Mouse (Mus musculus): ENCODE data around the gene Olfr1495. TPM values are rescaled to one million over a fixed set of nuclear protein-coding genes. Genes with fewer than 3 reads are reported as not detected.
"Not testable (repeated sequence)": the region's sequence is repeated elsewhere in the genome, so short reads cannot be mapped to it uniquely, and the experiment has no call there.

Olfr1495 gene
- total and polyA plus RNA-seq, 3 experiments = not detected

DNA sequence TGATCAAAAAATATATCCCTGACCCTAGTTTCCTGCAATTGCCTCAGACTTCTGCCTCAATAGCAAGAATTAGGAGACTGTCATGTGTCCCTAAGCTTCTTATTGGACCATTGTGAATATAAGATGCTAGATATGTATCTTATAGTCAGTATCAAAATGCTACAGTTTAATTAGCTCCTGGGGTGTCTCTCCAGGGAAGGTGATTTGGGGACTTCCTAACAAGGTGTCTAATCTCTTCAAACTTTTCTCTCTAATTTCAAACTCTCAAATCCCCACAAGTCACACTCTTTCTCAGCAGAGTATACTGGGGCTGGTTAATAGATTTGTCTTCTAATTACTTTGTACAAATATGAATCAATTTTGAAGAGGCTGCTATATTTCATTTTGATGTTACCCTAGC lies 33.7 kb downstream of the Olfr1495 start, which contains the start of gene Olfr1497:
Gene Olfr1497 (minus strand): TSS at position 101 of the 400 bp plus-strand sequence.
- Histone ChIP-seq H3K27me3 (ENCODE audit: insufficient read depth, low read length) (no peaks in the 10 kb centered on the region), H3K9me3 (replicated peaks) (no peaks in the 10 kb centered on the region), H3K4me1 (ENCODE audit: insufficient read depth, low read depth, low read length) (no peaks in the 10 kb centered on the region), H3K4me3 (ENCODE audit: low read depth, low read length) (no peak within 1 kb of the TSS), H3K36me3 (replicated peaks) (no peaks in the 10 kb centered on the region)
- DNase-seq (ENCODE audit: low spot score) (no peak), ATAC-seq (ENCODE audit: extremely low read depth, insufficient number of reproducible peaks, low FRiP score, poor library complexity, severe bottlenecking) (no peak)
- TF ChIP-seq GATA1 (IDR thresholded peaks at IDR 0.05; ENCODE audit: borderline replicate concordance, low read length) = no peak
- TF ChIP-seq POLR2AphosphoS5 (IDR thresholded peaks at IDR 0.05; ENCODE audit: insufficient replicate concordance, low read depth, low read length) = no peak
- no peak for TF ChIP-seq CTCF (IDR thresholded peaks at IDR 0.05; ENCODE audit: low read depth, low read length)
- TF ChIP-seq GATA2 (IDR thresholded peaks at IDR 0.05; ENCODE audit: borderline replicate concordance, low read depth, low read length) = no peak
- no peak for TF ChIP-seq TAL1 (conservative IDR thresholded peaks at IDR 0.05; ENCODE audit: low read depth, low read length)

DNA sequence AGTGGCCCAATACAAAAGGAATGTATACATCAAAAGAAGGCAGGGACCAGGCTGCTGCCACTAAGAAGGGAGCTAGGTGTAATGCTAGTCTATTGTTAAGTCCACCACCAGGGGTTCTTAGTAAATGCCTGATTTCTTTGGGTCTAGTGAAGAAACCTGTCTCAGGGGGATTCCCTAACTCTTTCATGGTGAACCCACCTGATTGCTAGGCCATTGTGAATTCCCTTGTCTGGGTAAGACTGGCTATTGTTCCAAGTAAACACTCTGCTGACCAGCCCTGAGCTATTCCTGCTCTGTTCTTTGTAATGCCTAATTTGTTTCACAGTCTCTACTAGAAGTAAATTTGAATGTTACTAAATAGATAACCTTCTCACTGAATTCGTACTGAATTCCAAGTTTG lies 41.1 kb downstream of the Olfr1495 start:
- not testable (repeated sequence) for H3K4me1 ChIP-seq (ENCODE audit: insufficient read depth, low read depth, low read length); H3K27me3 ChIP-seq (ENCODE audit: insufficient read depth, low read length); H3K4me3 ChIP-seq (ENCODE audit: low read depth, low read length); DNase-seq (ENCODE audit: low spot score); ATAC-seq (ENCODE audit: extremely low read depth, insufficient number of reproducible peaks, low FRiP score, poor library complexity, severe bottlenecking); H3K36me3 ChIP-seq (replicated peaks); H3K9me3 ChIP-seq (replicated peaks)

- Histone ChIP-seq H3K4me1 (ENCODE audit: insufficient read depth, low read depth, low read length) (no peaks in the 10 kb centered on the region), H3K36me3 (replicated peaks) (no peaks in the 10 kb centered on the region), H3K4me3 (ENCODE audit: low read depth, low read length) (no peak overlapping the region), H3K27me3 (ENCODE audit: insufficient read depth, low read length) (no peaks in the 10 kb centered on the region), H3K9me3 (replicated peaks) (no peaks in the 10 kb centered on the region)
- DNase-seq (ENCODE audit: low spot score) (no peak), ATAC-seq (ENCODE audit: extremely low read depth, insufficient number of reproducible peaks, low FRiP score, poor library complexity, severe bottlenecking) (no peak)
- TF ChIP-seq CTCF (IDR thresholded peaks at IDR 0.05; ENCODE audit: low read depth, low read length) (peak; percentile 47; the same call in 1 of the 2 replicates), TAL1 (conservative IDR thresholded peaks at IDR 0.05; ENCODE audit: low read depth, low read length) (no peak)
Observed at GRCm38 (mm10) chr19:13812823-13813222, 48.4 kb downstream of the Olfr1495 start.

DNA sequence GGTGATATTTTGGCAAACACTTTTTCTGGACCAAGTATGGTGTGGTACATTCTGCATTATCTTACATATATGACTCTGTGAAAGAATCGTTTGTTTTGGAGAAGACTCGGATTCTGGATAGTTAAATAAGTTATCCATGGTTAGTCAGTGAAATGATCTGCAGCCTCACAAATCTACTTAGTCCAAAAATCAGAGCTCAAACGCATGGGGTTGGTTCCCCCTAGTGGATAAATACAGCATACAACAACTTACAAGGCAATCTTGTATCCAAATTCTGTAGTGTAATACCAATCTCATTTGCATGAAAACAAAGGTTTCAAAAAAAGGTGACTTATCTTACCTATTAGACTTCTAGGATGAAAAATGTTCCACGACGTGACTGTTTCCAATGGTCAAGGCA lies 54.4 kb downstream of the Olfr1495 start:
- DNase-seq (ENCODE audit: low spot score) (no peak), ATAC-seq (ENCODE audit: extremely low read depth, insufficient number of reproducible peaks, low FRiP score, poor library complexity, severe bottlenecking) (no peak)
- H3K4me1 ChIP-seq (ENCODE audit: insufficient read depth, low read depth, low read length) = peaks cover 2% of the 10 kb centered on the region; the same call in 1 of the 2 replicates
- H3K4me3 ChIP-seq (ENCODE audit: low read depth, low read length) = no peak overlapping the region
- no peaks in the 10 kb centered on the region for H3K36me3 ChIP-seq (replicated peaks)
- no peaks in the 10 kb centered on the region for H3K9me3 ChIP-seq (replicated peaks)
- TF ChIP-seq CTCF (IDR thresholded peaks at IDR 0.05; ENCODE audit: low read depth, low read length) = no peak
- no peak for TF ChIP-seq POLR2AphosphoS5 (IDR thresholded peaks at IDR 0.05; ENCODE audit: insufficient replicate concordance, low read depth, low read length)
- no peak for TF ChIP-seq TAL1 (conservative IDR thresholded peaks at IDR 0.05; ENCODE audit: low read depth, low read length)
- TF ChIP-seq GATA2 (IDR thresholded peaks at IDR 0.05; ENCODE audit: borderline replicate concordance, low read depth, low read length) = no peak
- no peak for TF ChIP-seq GATA1 (IDR thresholded peaks at IDR 0.05; ENCODE audit: borderline replicate concordance, low read length)
- no peaks in the 10 kb centered on the region for H3K27me3 ChIP-seq (ENCODE audit: insufficient read depth, low read length)

- peaks cover 2% of the 10 kb centered on the region; the same call in 1 of the 2 replicates for H3K4me1 ChIP-seq (ENCODE audit: insufficient read depth, low read depth, low read length)
- ATAC-seq (ENCODE audit: extremely low read depth, insufficient number of reproducible peaks, low FRiP score, poor library complexity, severe bottlenecking) = no peak
- H3K27me3 ChIP-seq (ENCODE audit: insufficient read depth, low read length) = no peaks in the 10 kb centered on the region
- no peaks in the 10 kb centered on the region for H3K36me3 ChIP-seq (replicated peaks)
- no peak for DNase-seq (ENCODE audit: low spot score)
- no peak within 1 kb of the TSS for H3K4me3 ChIP-seq (ENCODE audit: low read depth, low read length)
- no peaks in the 10 kb centered on the region for H3K9me3 ChIP-seq (replicated peaks)
- TF ChIP-seq GATA2 (IDR thresholded peaks at IDR 0.05; ENCODE audit: borderline replicate concordance, low read depth, low read length) (no peak), POLR2AphosphoS5 (IDR thresholded peaks at IDR 0.05; ENCODE audit: insufficient replicate concordance, low read depth, low read length) (no peak), GATA1 (IDR thresholded peaks at IDR 0.05; ENCODE audit: borderline replicate concordance, low read length) (no peak), CTCF (IDR thresholded peaks at IDR 0.05; ENCODE audit: low read depth, low read length) (no peak), TAL1 (conservative IDR thresholded peaks at IDR 0.05; ENCODE audit: low read depth, low read length) (no peak)
Observed at GRCm38 (mm10) chr19:13819347-13819746, 54.9 kb downstream of the Olfr1495 start, which contains the start of gene Olfr1499. TSS of gene Olfr1499 (minus strand) at chr19:13819447.

Other genes with a start within 250 kb of the Olfr1495 start
- gene Olfr1480, start 236.7 kb upstream of the Olfr1495 start, total RNA-seq (2014; fragmentation: Nextera tagmentation) = not detected in 2 replicates
- gene Olfr1480, start 236.7 kb upstream of the Olfr1495 start, total RNA-seq (2017) = 0.23 TPM in 1 of 2 replicates, not detected in the other
- gene Olfr1480, start 236.7 kb upstream of the Olfr1495 start, polyA plus RNA-seq (2012) = not detected in 2 replicates
- gene Olfr1484, start 181.1 kb upstream of the Olfr1495 start, total RNA-seq (2014; fragmentation: Nextera tagmentation) = not detected in 2 replicates
- 0.06 and 0.76 TPM in 2 replicates for gene Olfr1484, start 181.1 kb upstream of the Olfr1495 start, total RNA-seq (2017)
- gene Olfr1484, start 181.1 kb upstream of the Olfr1495 start, polyA plus RNA-seq (2012) = not detected in 2 replicates
- not detected in 2 replicates for gene Olfr1487, start 147.2 kb upstream of the Olfr1495 start, total RNA-seq (2014; fragmentation: Nextera tagmentation)
- 0.05 and 0.12 TPM in 2 replicates for gene Olfr1487, start 147.2 kb upstream of the Olfr1495 start, total RNA-seq (2017)
- not detected in 2 replicates for gene Olfr1487, start 147.2 kb upstream of the Olfr1495 start, polyA plus RNA-seq (2012)
- not detected in 2 replicates for gene Olfr1489, start 133.0 kb upstream of the Olfr1495 start, total RNA-seq (2014; fragmentation: Nextera tagmentation)
- 0.12 and 0.44 TPM in 2 replicates for gene Olfr1489, start 133.0 kb upstream of the Olfr1495 start, total RNA-seq (2017)
- not detected in 2 replicates for gene Olfr1489, start 133.0 kb upstream of the Olfr1495 start, polyA plus RNA-seq (2012)
- not detected in 2 replicates for gene Olfr1490, start 113.5 kb upstream of the Olfr1495 start, total RNA-seq (2014; fragmentation: Nextera tagmentation)
- 0.06 TPM in 1 of 2 replicates, not detected in the other for gene Olfr1490, start 113.5 kb upstream of the Olfr1495 start, total RNA-seq (2017)
- gene Olfr1490, start 113.5 kb upstream of the Olfr1495 start, polyA plus RNA-seq (2012) = not detected in 2 replicates
- not detected in 2 replicates for gene Olfr1491, start 67.3 kb upstream of the Olfr1495 start, total RNA-seq (2014; fragmentation: Nextera tagmentation)
- gene Olfr1491, start 67.3 kb upstream of the Olfr1495 start, total RNA-seq (2017) = 0.11 and 0.12 TPM in 2 replicates
- gene Olfr1491, start 67.3 kb upstream of the Olfr1495 start, polyA plus RNA-seq (2012) = not detected in 2 replicates
- not detected in 2 replicates for gene Olfr1493-ps1, start 41.3 kb upstream of the Olfr1495 start, total RNA-seq (2014; fragmentation: Nextera tagmentation)
- 0.11 TPM in 1 of 2 replicates, not detected in the other for gene Olfr1493-ps1, start 41.3 kb upstream of the Olfr1495 start, total RNA-seq (2017)
- not detected in 2 replicates for gene Olfr1493-ps1, start 41.3 kb upstream of the Olfr1495 start, polyA plus RNA-seq (2012)
- gene Olfr1494, start 24.9 kb upstream of the Olfr1495 start, total RNA-seq (2014; fragmentation: Nextera tagmentation) = not detected in 2 replicates
- gene Olfr1494, start 24.9 kb upstream of the Olfr1495 start, total RNA-seq (2017) = 0.05 and 0.12 TPM in 2 replicates
- gene Olfr1494, start 24.9 kb upstream of the Olfr1495 start, polyA plus RNA-seq (2012) = not detected in 2 replicates
- gene Olfr1496, start 13.3 kb downstream of the Olfr1495 start, total RNA-seq (2014; fragmentation: Nextera tagmentation) = not detected in 2 replicates
- 0.27 and 0.29 TPM in 2 replicates for gene Olfr1496, start 13.3 kb downstream of the Olfr1495 start, total RNA-seq (2017)
- gene Olfr1496, start 13.3 kb downstream of the Olfr1495 start, polyA plus RNA-seq (2012) = not detected in 2 replicates
- not detected in 2 replicates for gene Olfr1497, start 33.6 kb downstream of the Olfr1495 start, total RNA-seq (2014; fragmentation: Nextera tagmentation)
- gene Olfr1497, start 33.6 kb downstream of the Olfr1495 start, total RNA-seq (2017) = 0.06 TPM in 1 of 2 replicates, not detected in the other
- gene Olfr1497, start 33.6 kb downstream of the Olfr1495 start, polyA plus RNA-seq (2012) = not detected in 2 replicates
- not detected in 2 replicates for gene Olfr1499, start 54.8 kb downstream of the Olfr1495 start, total RNA-seq (2014; fragmentation: Nextera tagmentation)
- 0.46 TPM in 1 of 2 replicates, not detected in the other for gene Olfr1499, start 54.8 kb downstream of the Olfr1495 start, total RNA-seq (2017)
- gene Olfr1499, start 54.8 kb downstream of the Olfr1495 start, polyA plus RNA-seq (2012) = not detected in 2 replicates
- not detected in 2 replicates for gene Olfr1500, start 65.9 kb downstream of the Olfr1495 start, total RNA-seq (2014; fragmentation: Nextera tagmentation)
- gene Olfr1500, start 65.9 kb downstream of the Olfr1495 start, total RNA-seq (2017) = not detected in 2 replicates
- not detected in 2 replicates for gene Olfr1500, start 65.9 kb downstream of the Olfr1495 start, polyA plus RNA-seq (2012)
- not detected in 2 replicates for gene Olfr1501, start 86.1 kb downstream of the Olfr1495 start, total RNA-seq (2014; fragmentation: Nextera tagmentation)
- gene Olfr1501, start 86.1 kb downstream of the Olfr1495 start, total RNA-seq (2017) = 0.05 TPM in 1 of 2 replicates, not detected in the other
- gene Olfr1501, start 86.1 kb downstream of the Olfr1495 start, polyA plus RNA-seq (2012) = not detected in 2 replicates
- gene Olfr1502, start 97.2 kb downstream of the Olfr1495 start, total RNA-seq (2014; fragmentation: Nextera tagmentation) = not detected in 2 replicates
- 0.38 TPM in 1 of 2 replicates, not detected in the other for gene Olfr1502, start 97.2 kb downstream of the Olfr1495 start, total RNA-seq (2017)
- not detected in 2 replicates for gene Olfr1502, start 97.2 kb downstream of the Olfr1495 start, polyA plus RNA-seq (2012)
- gene Olfr1504, start 133.3 kb downstream of the Olfr1495 start, total RNA-seq (2014; fragmentation: Nextera tagmentation) = not detected in 2 replicates
- gene Olfr1504, start 133.3 kb downstream of the Olfr1495 start, total RNA-seq (2017) = 0.12 and 0.38 TPM in 2 replicates
- gene Olfr1504, start 133.3 kb downstream of the Olfr1495 start, polyA plus RNA-seq (2012) = not detected in 2 replicates
- not detected in 2 replicates for gene Olfr1505, start 148.9 kb downstream of the Olfr1495 start, total RNA-seq (2014; fragmentation: Nextera tagmentation)
- 0.33 TPM in 1 of 2 replicates, not detected in the other for gene Olfr1505, start 148.9 kb downstream of the Olfr1495 start, total RNA-seq (2017)
- not detected in 2 replicates for gene Olfr1505, start 148.9 kb downstream of the Olfr1495 start, polyA plus RNA-seq (2012)

Measured in G1E (cell line).